ENCODE assay signal across 12 mouse cellular contexts in the genomic region with DNA sequence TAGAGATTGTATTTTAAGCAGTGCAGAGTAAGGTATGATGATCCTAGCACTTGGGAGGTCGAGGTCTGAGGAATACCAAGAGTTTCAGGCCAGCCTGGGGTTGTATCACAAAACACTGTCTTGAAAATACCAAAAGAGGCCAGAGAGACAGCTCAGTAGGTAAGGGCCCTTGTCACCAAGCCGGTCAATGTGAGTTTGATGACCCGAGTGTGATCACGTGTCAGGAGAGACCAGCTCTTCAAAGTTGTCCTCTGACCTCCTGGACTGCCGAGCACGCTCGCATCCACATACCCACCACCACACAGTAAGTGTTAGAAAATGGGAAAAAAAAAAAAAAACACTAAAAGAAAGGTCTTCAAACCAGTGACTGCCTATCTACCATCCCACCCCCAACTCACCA. TPM values are rescaled to one million over a fixed set of nuclear protein-coding genes. Genes with fewer than 3 reads are reported as not detected.
DNase-seq lines count a peak whose midpoint lies in the region; ATAC-seq and TF ChIP-seq lines count a peak whose summit lies in the region.
"Had no signal": no experiment of that assay in that cellular context is flagged by ENCODE, and none has a peak within 500 bp of the region (broad histone marks: within the 10 kb centered on the region; RNA-seq: fewer than 3 reads in every experiment).

No protein-coding gene starts in this region.

- ATAC-seq in heart, embryonic 14.5 days (ENCODE audit: insufficient number of reproducible peaks, insufficient read depth, low FRiP score, low read depth): no peak
- ATAC-seq in megakaryocyte, adult 5-6 weeks (ENCODE audit: poor library complexity, severe bottlenecking): no peak
- no peak for ATAC-seq in kidney, embryonic 15.5 days (replicated peaks; ENCODE audit: low FRiP score)

- H3ac ChIP-seq in myocyte (ENCODE audit: control insufficient read depth, insufficient read length): no peak overlapping the region

- H3K27ac ChIP-seq in heart, embryonic 14.5 days (replicated peaks in 1 of 2; ENCODE audit: control insufficient read depth in 1 of 2, insufficient read depth in 1 of 2, low read depth in 2 of 2, low read length in 2 of 2): no peak overlapping the region
- H3K27ac ChIP-seq in kidney, embryonic 15.5 days: no peak overlapping the region

- no peaks in the 10 kb centered on the region for H3K9me3 ChIP-seq in heart, embryonic 14.5 days (ENCODE audit: control insufficient read depth, low read length)
- H3K9me3 ChIP-seq in megakaryocyte, embryonic 14.5 days: no peaks in the 10 kb centered on the region
- H3K9me3 ChIP-seq in kidney, embryonic 15.5 days (replicated peaks): no peaks in the 10 kb centered on the region

- DNase-seq in heart, adult 8-10 months (ENCODE audit: low spot score): no peak
- no peak for DNase-seq in layer of hippocampus, adult 8-10 months (ENCODE audit: low spot score in 2 of 2)
- no peak for DNase-seq in layer of hippocampus, adult 18-20 months (ENCODE audit: low spot score in 2 of 2)
- DNase-seq: cerebellum, adult 18-20 months; left cerebral cortex, postnatal 4 days; spleen, adult 18-20 months; thymus, postnatal 25 days had no signal

- no peaks in the 10 kb centered on the region for H3K27me3 ChIP-seq in heart, embryonic 14.5 days (ENCODE audit: control insufficient read depth, insufficient read depth, low read length)
- no peaks in the 10 kb centered on the region for H3K27me3 ChIP-seq in megakaryocyte, embryonic 14.5 days (replicated peaks)
- no peaks in the 10 kb centered on the region for H3K27me3 ChIP-seq in kidney, embryonic 15.5 days
- no peaks in the 10 kb centered on the region for H3K27me3 ChIP-seq in myocyte (ENCODE audit: control insufficient read depth, insufficient read depth, insufficient read length)

- peaks cover 53% of the 10 kb centered on the region for H3K79me2 ChIP-seq in myocyte (ENCODE audit: control insufficient read depth, insufficient read depth)

- no peak for TF ChIP-seq POLR2A in myocyte (IDR thresholded peaks at IDR 0.05; ENCODE audit: insufficient read length, low read depth)

- H3K4me2 ChIP-seq in heart, embryonic 14.5 days (ENCODE audit: low read length): peak overlapping the region; percentile 84
- peak overlapping the region; percentile 33 for H3K4me2 ChIP-seq in kidney, embryonic 15.5 days
- H3K4me2 ChIP-seq in myocyte (ENCODE audit: low read depth): peak overlapping the region; percentile 80

- H3K4me1 ChIP-seq in heart, embryonic 14.5 days (ENCODE audit: control insufficient read depth in 2 of 2, insufficient read depth in 2 of 2, low read length in 2 of 2): peaks cover 9 to 16% of the 10 kb centered on the region in 2 experiments
- peaks cover 37% of the 10 kb centered on the region for H3K4me1 ChIP-seq in megakaryocyte, embryonic 14.5 days
- H3K4me1 ChIP-seq in kidney, embryonic 15.5 days: peaks cover 18% of the 10 kb centered on the region

- H3K4me3 ChIP-seq in heart, embryonic 14.5 days (ENCODE audit: control insufficient read depth in 1 of 2, insufficient read depth in 1 of 2, low read depth in 1 of 2, low read length in 2 of 2): no peak overlapping the region; a peak in 1 of 4 replicates
- peak overlapping the region; percentile 46 for H3K4me3 ChIP-seq in megakaryocyte, embryonic 14.5 days (replicated peaks)
- H3K4me3 ChIP-seq in kidney, embryonic 15.5 days (replicated peaks): no peak overlapping the region
- peak overlapping the region; percentile 58 for H3K4me3 ChIP-seq in myocyte

- 0 out of 2 replicates have a peak overlapping the region, but pooled peaks have one; percentile 16 for H3K9ac ChIP-seq in heart, embryonic 14.5 days (ENCODE audit: low read length)
- H3K9ac ChIP-seq in kidney, embryonic 15.5 days: no peak overlapping the region

- 63% methylated on average over 7 of the region's 7 CpGs for WGBS in heart, embryonic 14.5 days
- WGBS in kidney, embryonic 15.5 days: 51% methylated on average over 7 of the region's 7 CpGs

- H3K36me3 ChIP-seq in heart, embryonic 14.5 days (ENCODE audit: control insufficient read depth, insufficient read depth, low read length): no peaks in the 10 kb centered on the region
- H3K36me3 ChIP-seq in megakaryocyte, embryonic 14.5 days (replicated peaks; ENCODE audit: low read length): peaks cover 4% of the 10 kb centered on the region
- no peaks in the 10 kb centered on the region for H3K36me3 ChIP-seq in kidney, embryonic 15.5 days
- no peaks in the 10 kb centered on the region for H3K36me3 ChIP-seq in myocyte (ENCODE audit: control insufficient read depth, insufficient read depth)

TF ChIP-seq in myocyte, 11 proteins besides CTCF, POLR2A, EP300 and RAD21:
- TF ChIP-seq SRF (IDR thresholded peaks at IDR 0.05; ENCODE audit: control insufficient read depth, insufficient read length, low read depth) (no peak), MYOD1 (IDR thresholded peaks at IDR 0.05; ENCODE audit: control insufficient read depth in 1 of 3, insufficient read length in 2 of 3, low read depth in 2 of 3) (no peak), TCF12 (IDR thresholded peaks at IDR 0.05; ENCODE audit: insufficient read depth, poor library complexity, severe bottlenecking) (no peak), MAX (IDR thresholded peaks at IDR 0.05; ENCODE audit: low read depth) (no peak), MYOG (IDR thresholded peaks at IDR 0.05; ENCODE audit: control insufficient read depth in 1 of 3, insufficient read depth in 1 of 3, insufficient read length in 2 of 3, low read depth in 2 of 3) (no peak), TCF3 (IDR thresholded peaks at IDR 0.05; ENCODE audit: insufficient read length, low read depth) (no peak), POLR2AphosphoS2 (IDR thresholded peaks at IDR 0.05; ENCODE audit: insufficient read length, low read depth) (no peak), CEBPB (IDR thresholded peaks at IDR 0.05; ENCODE audit: insufficient read depth, poor library complexity, severe bottlenecking) (no peak), USF1 (IDR thresholded peaks at IDR 0.05; ENCODE audit: low read depth) (no peak), E2F4 (IDR thresholded peaks at IDR 0.05; ENCODE audit: insufficient read depth) (no peak), REST (IDR thresholded peaks at IDR 0.05; ENCODE audit: insufficient read depth, insufficient read length) (no peak)
TF ChIP-seq in myocyte: peak in this region for 0.

RNA-seq across cellular contexts. Expression of a gene that starts 2.6 kb away (rescaled TPM):
- 17.5 and 19.4 TPM in 2 replicates for polyA plus RNA-seq in heart, embryonic 14.5 days (2014; fragmentation: Nextera tagmentation; extraction: Ambion mirVana)
- 10 to 100 TPM; 40.7 to 48.9 (median 45.0) TPM for total RNA-seq in heart, adult 8-10 months (2022)
- polyA plus RNA-seq in megakaryocyte, embryonic 14.5 days (2012; ENCODE audit: insufficient read depth, low replicate concordance): 0.79 and 1.5 TPM in 2 replicates
- 6.2 and 7.7 TPM in 2 replicates for total RNA-seq in megakaryocyte, adult 5-6 weeks (2015)
- 3.3 and 5.0 TPM in 2 replicates for total RNA-seq in megakaryocyte, adult 5-6 weeks (2017)
- polyA plus RNA-seq in kidney, embryonic 15.5 days (2015; fragmentation: Nextera tagmentation; extraction: Ambion mirVana): 7.3 and 8.1 TPM in 2 replicates
- polyA plus RNA-seq in myocyte (2012; fragmentation: generic; extraction: Trizol): 3.5 TPM
- 10 to 100 TPM; 17.0 to 20.8 (median 19.8) TPM for total RNA-seq in layer of hippocampus, adult 8-10 months (2022)
- total RNA-seq in layer of hippocampus, adult 18-20 months (2021): 10 to 100 TPM; 19.2 to 19.7 TPM

RNA-seq across cellular contexts. Expression of a gene that starts 45.5 kb away (rescaled TPM):
- polyA plus RNA-seq in heart, embryonic 14.5 days (2014; fragmentation: Nextera tagmentation; extraction: Ambion mirVana): 33.2 and 38.0 TPM in 2 replicates
- total RNA-seq in heart, adult 8-10 months (2022): under 1 TPM; 0.30 to 0.87 (median 0.56) TPM
- polyA plus RNA-seq in megakaryocyte, embryonic 14.5 days (2012; ENCODE audit: insufficient read depth, low replicate concordance): 0.68 and 1.2 TPM in 2 replicates
- total RNA-seq in megakaryocyte, adult 5-6 weeks (2015): 72.8 and 96.1 TPM in 2 replicates
- 96.4 and 102 TPM in 2 replicates for total RNA-seq in megakaryocyte, adult 5-6 weeks (2017)
- 65.8 and 68.8 TPM in 2 replicates for polyA plus RNA-seq in kidney, embryonic 15.5 days (2015; fragmentation: Nextera tagmentation; extraction: Ambion mirVana)
- polyA plus RNA-seq in myocyte (2012; fragmentation: generic; extraction: Trizol): 1.9 TPM
- 1 to 10 TPM in 3 of 4 experiments, under 1 TPM in 1; 0.68 to 1.7 (median 1.4) TPM for total RNA-seq in layer of hippocampus, adult 8-10 months (2022)
- total RNA-seq in layer of hippocampus, adult 18-20 months (2021): 1 to 10 TPM in 1 of 2 experiments, under 1 TPM in 1; 0.59 to 1.3 TPM

Comparison
In these comparisons a context has a peak if more than half of its experiments do, and no peak if none do; other contexts are left out.
1. H3K4me2 ChIP-seq: peak in every context shown above with its lines; median percentile 84 in heart, embryonic 14.5 days; 80 in myocyte; 33 in kidney, embryonic 15.5 days.
2. H3K4me3 ChIP-seq: peak in megakaryocyte, embryonic 14.5 days (single experiment) and myocyte (single experiment); none in heart, embryonic 14.5 days (0 of 2) and kidney, embryonic 15.5 days (single experiment).
3. RNA of a gene that starts 45.5 kb away (total RNA-seq): 72.8 to 102 TPM in megakaryocyte, adult 5-6 weeks; 0.68 to 1.7 TPM in layer of hippocampus, adult 8-10 months, 0.59 to 1.3 TPM in layer of hippocampus, adult 18-20 months and 0.30 to 0.87 TPM in heart, adult 8-10 months; every median in the first group is over 10 times any median in the second.